In the genomic region with DNA sequence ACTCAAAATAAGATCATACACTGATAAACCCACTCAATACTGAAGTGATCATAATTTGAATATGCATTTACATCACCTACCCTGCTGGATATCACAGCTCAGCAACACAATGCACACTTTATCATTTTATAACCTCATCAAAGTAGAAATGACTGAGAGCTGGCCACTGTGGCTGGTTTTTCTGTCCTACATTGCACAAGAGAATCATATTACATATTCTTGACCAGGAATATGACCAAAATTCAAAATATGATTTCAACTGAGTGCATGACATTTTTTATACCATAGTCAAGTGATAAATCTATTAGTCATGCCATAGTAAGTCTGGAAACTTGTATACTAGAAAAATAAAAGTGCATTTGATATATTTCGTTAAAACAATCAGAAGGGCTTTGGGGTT, we compare ENCODE assay signal across 29 mouse cellular contexts.
A peak's percentile ranks its signal among the peaks of the same experiment; 100 is the strongest.
DNase-seq lines count a peak whose midpoint lies in the region; ATAC-seq and TF ChIP-seq lines count a peak whose summit lies in the region.
"Had no signal": no experiment of that assay in that cellular context is flagged by ENCODE, and none has a peak within 500 bp of the region (broad histone marks: within the 10 kb centered on the region; RNA-seq: fewer than 3 reads in every experiment).

No protein-coding gene starts in this region.

- no peak overlapping the region for H3K4me2 ChIP-seq in intestine, embryonic 15.5 days (replicated peaks)
- H3K4me2 ChIP-seq in myocyte (ENCODE audit: low read depth): no peak overlapping the region
- H3K4me2 ChIP-seq: embryonic facial prominence, embryonic 13.5 days; forebrain, embryonic 13.5 days; heart, embryonic 13.5 days; hindbrain, embryonic 14.5 days had no signal

- H3K27ac ChIP-seq in intestine, embryonic 15.5 days: no peak overlapping the region
- H3K27ac ChIP-seq: embryonic facial prominence, embryonic 10.5 days; embryonic facial prominence, embryonic 13.5 days; forebrain, embryonic 10.5 days; forebrain, embryonic 13.5 days; heart, adult 2 months; heart, embryonic 10.5 days; heart, embryonic 13.5 days; hindbrain, embryonic 14.5 days; hindbrain, postnatal 0 days had no signal

- no peaks in the 10 kb centered on the region for H3K9me3 ChIP-seq in intestine, embryonic 15.5 days
- H3K9me3 ChIP-seq: embryonic facial prominence, embryonic 10.5 days; embryonic facial prominence, embryonic 13.5 days; forebrain, embryonic 10.5 days; forebrain, embryonic 13.5 days; G1E; heart, embryonic 10.5 days; heart, embryonic 13.5 days had no signal

- H3K4me3 ChIP-seq in intestine, embryonic 15.5 days (replicated peaks): no peak overlapping the region
- no peak overlapping the region for H3K4me3 ChIP-seq in myocyte
- H3K4me3 ChIP-seq: embryonic facial prominence, embryonic 10.5 days; embryonic facial prominence, embryonic 13.5 days; forebrain, embryonic 10.5 days; forebrain, embryonic 13.5 days; heart, adult 2 months; heart, embryonic 10.5 days; heart, embryonic 13.5 days had no signal

- no peaks in the 10 kb centered on the region for H3K27me3 ChIP-seq in intestine, embryonic 15.5 days (replicated peaks)
- H3K27me3 ChIP-seq in myocyte (ENCODE audit: control insufficient read depth, insufficient read depth, insufficient read length): no peaks in the 10 kb centered on the region
- H3K27me3 ChIP-seq: CH12.LX; embryonic facial prominence, embryonic 13.5 days; forebrain, embryonic 13.5 days; heart, embryonic 13.5 days had no signal

- H3K9ac ChIP-seq in intestine, embryonic 15.5 days: no peak overlapping the region
- H3K9ac ChIP-seq: embryonic facial prominence, embryonic 13.5 days; forebrain, embryonic 13.5 days; heart, embryonic 13.5 days; hindbrain, embryonic 14.5 days had no signal

- TF ChIP-seq POLR2A in myocyte (IDR thresholded peaks at IDR 0.05; ENCODE audit: insufficient read length, low read depth): no peak

- ATAC-seq in intestine, embryonic 15.5 days: peak; percentile 48
- ATAC-seq: forebrain, embryonic 13.5 days; forebrain, embryonic 16.5 days; hindbrain, postnatal 0 days had no signal

- no peaks in the 10 kb centered on the region for H3K36me3 ChIP-seq in intestine, embryonic 15.5 days
- no peaks in the 10 kb centered on the region for H3K36me3 ChIP-seq in myocyte (ENCODE audit: control insufficient read depth, insufficient read depth)
- H3K36me3 ChIP-seq: embryonic facial prominence, embryonic 10.5 days; embryonic facial prominence, embryonic 13.5 days; forebrain, embryonic 10.5 days; G1E; heart, embryonic 10.5 days; heart, embryonic 13.5 days had no signal

- H3K79me2 ChIP-seq in myocyte (ENCODE audit: control insufficient read depth, insufficient read depth): no peaks in the 10 kb centered on the region

- no peaks in the 10 kb centered on the region for H3K4me1 ChIP-seq in intestine, embryonic 15.5 days (replicated peaks)
- H3K4me1 ChIP-seq: embryonic facial prominence, embryonic 10.5 days; embryonic facial prominence, embryonic 13.5 days; forebrain, embryonic 10.5 days; forebrain, embryonic 13.5 days; heart, embryonic 10.5 days; heart, embryonic 13.5 days had no signal

- H3ac ChIP-seq in myocyte (ENCODE audit: control insufficient read depth, insufficient read length): no peak overlapping the region

- peak; percentile 42 for DNase-seq in NIH3T3 (ENCODE audit: low read depth)
- no peak for DNase-seq in thymus, postnatal 10 days (ENCODE audit: low spot score in 2 of 2)
- no peak for DNase-seq in ovary, postnatal 36 days (ENCODE audit: low spot score)
- no peak for DNase-seq in cerebellum, postnatal 36 days
- DNase-seq: adrenal gland, adult 2 months; adrenal gland, postnatal 14 days; cerebellum, adult 11 months; cerebellum, adult 2 months; cerebellum, adult 9-11 months; cerebellum, postnatal 25 days; embryo, embryonic 11 days; gastrocnemius, postnatal 10 days; gastrocnemius, postnatal 36 days; heart, adult 2 months; heart, postnatal 14 days; heart, postnatal 4 days had no signal

- WGBS in intestine, embryonic 15.5 days: 90% methylated on average over 1 of the region's 1 CpGs

TF ChIP-seq in myocyte, 11 proteins besides CTCF, POLR2A, EP300 and RAD21:
- peak; percentile 82 for TF ChIP-seq CEBPB (IDR thresholded peaks at IDR 0.05; ENCODE audit: insufficient read depth, poor library complexity, severe bottlenecking)
- TF ChIP-seq REST (IDR thresholded peaks at IDR 0.05; ENCODE audit: insufficient read depth, insufficient read length): no peak
- no peak for TF ChIP-seq MYOG (IDR thresholded peaks at IDR 0.05; ENCODE audit: control insufficient read depth in 1 of 3, insufficient read depth in 1 of 3, insufficient read length in 2 of 3, low read depth in 2 of 3)
